Mouse (Mus musculus) heart, embryonic 14.5 days (tissue): Measurements from ENCODE around the gene Plpp6. TPM values are rescaled to one million over a fixed set of nuclear protein-coding genes. Genes with fewer than 3 reads are reported as not detected.
"Not testable (repeated sequence)": the region's sequence is repeated elsewhere in the genome, so short reads cannot be mapped to it uniquely, and the experiment has no call there.

Source experiments
- ATAC-seq: fragments of 200-750 bp; cut with Nextera tagmentation; 2 replicates; pipeline ENCODE4 v1.8.0; 2017; ENCODE audit warnings: low read depth, moderate TSS enrichment; ENCODE audit not compliant: insufficient number of reproducible peaks, insufficient read depth, low FRiP score
- H3K27ac ChIP-seq, 2 experiments: fragments of 200-500 bp in 1 of 2; fragments of 300-500 bp in 1 of 2; sonication (generic) in 1 of 2; replicated peaks in 1 of 2; 2 replicates each; pipeline ENCODE4 v1.5.1; 2012 to 2014; ENCODE audit warnings: low read depth in 2 of 2, low read length in 2 of 2, control low read depth in 1 of 2, mild to moderate bottlenecking in 1 of 2, mixed read lengths in 1 of 2; ENCODE audit not compliant: control insufficient read depth in 1 of 2, insufficient read depth in 1 of 2
- H3K27me3 ChIP-seq: fragments of 300-500 bp; sonication (generic); 2 replicates; pipeline ENCODE4 v1.6.1; 2014; ENCODE audit warnings: mild to moderate bottlenecking, low read length, control low read depth; ENCODE audit not compliant: control insufficient read depth, insufficient read depth
- H3K36me3 ChIP-seq: fragments of 300-500 bp; sonication (generic); 2 replicates; pipeline ENCODE4 v1.6.1; 2014; ENCODE audit warnings: mild to moderate bottlenecking, control low read depth, low read length, mixed read lengths; ENCODE audit not compliant: control insufficient read depth, insufficient read depth
- H3K4me1 ChIP-seq, 2 experiments: fragments of 200-500 bp in 1 of 2; fragments of 300-500 bp in 1 of 2; sonication (generic) in 1 of 2; 2 replicates each; pipeline ENCODE4 v1.6.1; 2012 to 2014; ENCODE audit warnings: low read length in 2 of 2, control low read depth in 1 of 2, mixed read lengths in 1 of 2; ENCODE audit not compliant: control insufficient read depth in 2 of 2, insufficient read depth in 2 of 2
- H3K4me2 ChIP-seq: fragments of 300-500 bp; sonication (generic); 2 replicates; pipeline ENCODE4 v1.6.1; 2014; ENCODE audit warnings: mild to moderate bottlenecking, low read length
- H3K4me3 ChIP-seq, 2 experiments: fragments of 200-500 bp in 1 of 2; fragments of 300-500 bp in 1 of 2; sonication (generic) in 1 of 2; 2 replicates each; pipeline ENCODE4 v1.5.1; 2012 to 2014; ENCODE audit warnings: low read length in 2 of 2, mild to moderate bottlenecking in 2 of 2, control low read depth in 1 of 2, low read depth in 1 of 2, moderate library complexity in 1 of 2; ENCODE audit not compliant: control insufficient read depth in 1 of 2, insufficient read depth in 1 of 2
- H3K9ac ChIP-seq: fragments of 300-500 bp; sonication (generic); 2 replicates; pipeline ENCODE4 v1.6.1; 2014; ENCODE audit warnings: mild to moderate bottlenecking, low read length
- H3K9me3 ChIP-seq: fragments of 300-500 bp; sonication (generic); 2 replicates; pipeline ENCODE4 v1.6.1; 2016; ENCODE audit warnings: low read length, control low read depth; ENCODE audit not compliant: control insufficient read depth
- WGBS: fragments of 180-500 bp; shearing (Covaris S2); extraction: QIAGEN DNeasy Blood & Tissue Kit; methylation state at CpG from one replicate; pipeline ENCODE4 v1.1.7; 2014; 5-methylcytosine and 5-hydroxymethylcytosine counted together
- polyA plus RNA-seq: library from polyadenylated mRNA; unstranded; fragments of >200 nt; fragmentation: Nextera tagmentation; extraction: Ambion mirVana; gene quantifications from 2 replicates; pipeline ENCODE4 v1.2.1, GENCODE M21; 2014

Plpp6 gene
- polyA plus RNA-seq, 1 experiment from 2014 or later, result 11.6 TPM

- no peak overlapping the region for H3K4me2 ChIP-seq
- H3K36me3 ChIP-seq, result peaks cover 58% of the 10 kb centered on the region
- ATAC-seq, result no peak
- H3K9ac ChIP-seq, result no peak overlapping the region
- no peak overlapping the region for H3K4me3 ChIP-seq
- H3K9me3 ChIP-seq, result no peaks in the 10 kb centered on the region
- H3K4me1 ChIP-seq, result peaks cover 0 to 12% of the 10 kb centered on the region in 2 experiments; a peak in 2 of 4 replicates
- H3K27me3 ChIP-seq, result no peaks in the 10 kb centered on the region
- H3K27ac ChIP-seq, result no peak overlapping the region
- 82% methylated on average over 5 of the region's 5 CpGs for WGBS
Observed at GRCm38 (mm10) chr19:28995366-28995765, 31.6 kb downstream of the Plpp6 start.

- ATAC-seq, result no peak
- peaks cover 81% of the 10 kb centered on the region for H3K36me3 ChIP-seq
- 89% methylated on average over 4 of the region's 4 CpGs for WGBS
- no peak overlapping the region for H3K4me3 ChIP-seq
- no peaks in the 10 kb centered on the region for H3K27me3 ChIP-seq
- no peak overlapping the region for H3K4me2 ChIP-seq
- H3K9ac ChIP-seq, result no peak overlapping the region
- H3K9me3 ChIP-seq, result no peaks in the 10 kb centered on the region
- peaks cover 0 to 3% of the 10 kb centered on the region in 2 experiments; a peak in 1 of 4 replicates for H3K4me1 ChIP-seq
- no peak overlapping the region for H3K27ac ChIP-seq
Observed at GRCm38 (mm10) chr19:28997976-28998630, 34.4 kb downstream of the Plpp6 start.

- H3K27ac ChIP-seq, H3K4me1 ChIP-seq, ATAC-seq, H3K27me3 ChIP-seq, H3K9me3 ChIP-seq, H3K4me2 ChIP-seq, H3K9ac ChIP-seq, H3K4me3 ChIP-seq: not testable (repeated sequence)
- H3K36me3 ChIP-seq, result peaks cover 68% of the 10 kb centered on the region
- WGBS, result 96% methylated on average over 16 of the region's 16 CpGs
Observed at GRCm38 (mm10) chr19:29000321-29000720, 36.6 kb downstream of the Plpp6 start.

GRCm38 (mm10) chr19:29008069-29008706 lies 44.4 kb downstream of the Plpp6 start:
- Histone ChIP-seq H3K9ac (no peak overlapping the region), H3K27ac (no peak overlapping the region), H3K4me2 (no peak overlapping the region), H3K4me3 (no peak overlapping the region), H3K4me1 (no peaks in the 10 kb centered on the region), H3K27me3 (no peaks in the 10 kb centered on the region), H3K36me3 (peaks cover 65% of the 10 kb centered on the region), H3K9me3 (no peaks in the 10 kb centered on the region)
- 90% methylated on average over 3 of the region's 3 CpGs for WGBS
- no peak for ATAC-seq

- WGBS, result 96% methylated on average over 11 of the region's 11 CpGs
- H3K4me1 ChIP-seq, result no peaks in the 10 kb centered on the region
- ATAC-seq, result no peak
- H3K4me2 ChIP-seq, result no peak overlapping the region
- no peak overlapping the region for H3K9ac ChIP-seq
- H3K36me3 ChIP-seq, result peaks cover 73% of the 10 kb centered on the region
- H3K27ac ChIP-seq, result no peak overlapping the region
- H3K4me3 ChIP-seq, result no peak overlapping the region
- no peaks in the 10 kb centered on the region for H3K9me3 ChIP-seq
- no peaks in the 10 kb centered on the region for H3K27me3 ChIP-seq
Observed at GRCm38 (mm10) chr19:29009046-29009445, 45.3 kb downstream of the Plpp6 start.

GRCm38 (mm10) chr19:29011355-29011990 lies 47.7 kb downstream of the Plpp6 start:
- H3K9ac ChIP-seq, result no peak overlapping the region
- no peak overlapping the region for H3K27ac ChIP-seq
- no peak for ATAC-seq
- H3K4me2 ChIP-seq, result no peak overlapping the region
- no peaks in the 10 kb centered on the region for H3K27me3 ChIP-seq
- peaks cover 87% of the 10 kb centered on the region for H3K36me3 ChIP-seq
- H3K9me3 ChIP-seq, result no peaks in the 10 kb centered on the region
- H3K4me1 ChIP-seq, result peaks cover 0 to 3% of the 10 kb centered on the region in 2 experiments; a peak in 1 of 4 replicates
- no peak overlapping the region for H3K4me3 ChIP-seq
- WGBS, result 89% methylated on average over 12 of the region's 12 CpGs

GRCm38 (mm10) chr19:29014466-29015055 lies 50.8 kb downstream of the Plpp6 start:
- no peak for ATAC-seq
- Histone ChIP-seq H3K4me3 (no peak overlapping the region), H3K9ac (no peak overlapping the region), H3K4me1 (peaks cover 0 to 3% of the 10 kb centered on the region in 2 experiments; a peak in 2 of 4 replicates), H3K4me2 (no peak overlapping the region), H3K27me3 (no peaks in the 10 kb centered on the region), H3K9me3 (no peaks in the 10 kb centered on the region), H3K27ac (no peak overlapping the region), H3K36me3 (peaks cover 77% of the 10 kb centered on the region)
- 83% methylated on average over 5 of the region's 5 CpGs for WGBS
